Mouse (Mus musculus) olfactory bulb, adult 2 months (tissue): ENCODE data around the gene Mapk11.

Experiments used
- CTCF ChIP-seq: fragments of 200-500 bp; IDR thresholded peaks from 2 replicates; pipeline ENCODE4 v1.5.1; 2012; ENCODE audit warnings: low read depth, mild to moderate bottlenecking, low read length, moderate library complexity; ENCODE audit not compliant: insufficient read depth
- POLR2A ChIP-seq: fragments of 200-500 bp; IDR thresholded peaks from 2 replicates; pipeline ENCODE4 v1.6.1; 2012; ENCODE audit warnings: mild to moderate bottlenecking, low read depth, low read length, moderate library complexity; ENCODE audit not compliant: insufficient read depth

- TF ChIP-seq CTCF = no peak
- no peak for TF ChIP-seq POLR2A
Measured at GRCm38 (mm10) chr15:89174889-89175339, 25.5 kb upstream of the Mapk11 start.
